Mouse (Mus musculus) forebrain, embryonic 16.5 days (tissue): ENCODE measurements at regions not wholly inside any gene's neighbourhood (a gene's known extent, or its start where the extent isn't known, plus 50 kb on each side); places are given as distances from the start of the nearest gene placed in this dataset.

Source experiments
- ATAC-seq: fragments of 200-750 bp; cut with Nextera tagmentation; 2 replicates; pipeline ENCODE4 v1.8.0; 2017; ENCODE audit warnings: mild to moderate bottlenecking, moderate library complexity
- H3K27ac ChIP-seq: fragments of 300-500 bp; sonication (generic); 2 replicates; pipeline ENCODE4 v1.5.1; 2014; ENCODE audit warnings: low read length, control low read depth
- H3K27me3 ChIP-seq: fragments of 300-500 bp; sonication (generic); replicated peaks from 2 replicates; pipeline ENCODE4 v1.6.1; 2014; ENCODE audit warnings: low read length; ENCODE audit not compliant: control insufficient read depth, insufficient read depth
- H3K36me3 ChIP-seq: fragments of 300-500 bp; sonication (generic); 2 replicates; pipeline ENCODE4 v1.6.1; 2014; ENCODE audit not compliant: control insufficient read depth, insufficient read depth
- H3K4me1 ChIP-seq: fragments of 300-500 bp; sonication (generic); replicated peaks from 2 replicates; pipeline ENCODE4 v1.6.1; 2014; ENCODE audit warnings: low read length; ENCODE audit not compliant: control insufficient read depth, insufficient read depth
- H3K4me2 ChIP-seq: fragments of 300-500 bp; sonication (generic); 2 replicates; pipeline ENCODE4 v1.6.1; 2014; ENCODE audit warnings: mild to moderate bottlenecking, low read length, control low read depth
- H3K4me3 ChIP-seq: fragments of 300-500 bp; sonication (generic); replicated peaks from 2 replicates; pipeline ENCODE4 v1.5.1; 2014; ENCODE audit warnings: mild to moderate bottlenecking, low read length, control low read depth
- H3K9ac ChIP-seq: fragments of 300-500 bp; sonication (generic); replicated peaks from 2 replicates; pipeline ENCODE4 v1.6.1; 2014; ENCODE audit warnings: low read depth, low read length, control low read depth
- H3K9me3 ChIP-seq: fragments of 300-500 bp; sonication (generic); 2 replicates; pipeline ENCODE4 v1.6.1; 2016; ENCODE audit warnings: low read length; ENCODE audit not compliant: control insufficient read depth
- WGBS: fragments of 180-500 bp; shearing (Covaris S2); extraction: QIAGEN DNeasy Blood & Tissue Kit; methylation state at CpG from one replicate; pipeline ENCODE4 v1.1.7; 2014; 5-methylcytosine and 5-hydroxymethylcytosine counted together

DNA sequence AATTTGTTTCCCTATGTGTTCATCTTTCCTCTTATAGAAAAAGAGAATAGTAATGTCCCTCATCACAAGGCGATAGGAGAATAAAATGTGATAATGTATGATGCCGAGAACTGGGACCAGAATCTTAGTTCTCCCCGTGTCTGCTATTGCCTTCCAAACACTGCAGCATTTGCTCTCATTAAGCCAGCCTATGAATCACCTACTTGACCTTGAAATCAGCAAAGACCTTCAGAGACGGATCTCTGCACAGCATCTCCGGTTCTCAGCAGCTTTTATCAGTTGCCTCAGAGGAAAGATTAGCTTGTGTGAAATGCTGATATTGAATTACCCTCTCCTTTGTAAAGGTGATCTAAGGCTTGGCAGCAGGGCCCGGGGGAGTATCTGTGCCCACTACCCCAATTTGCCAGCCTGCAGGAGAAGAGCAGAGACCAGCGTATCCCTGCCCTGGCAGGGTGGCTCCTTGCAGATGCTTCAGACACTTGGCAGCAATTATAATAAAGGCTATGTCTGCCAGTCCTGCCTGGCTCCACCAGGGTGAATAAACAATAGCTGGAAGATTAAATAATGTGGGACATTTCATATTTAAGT lies 104.0 kb upstream of the Fer start:
- Histone ChIP-seq H3K4me2 (no peak overlapping the region), H3K27ac (no peak overlapping the region), H3K4me3 (no peak overlapping the region), H3K27me3 (no peaks in the 10 kb centered on the region), H3K4me1 (no peaks in the 10 kb centered on the region; the same call in 1 of the 2 replicates), H3K36me3 (no peaks in the 10 kb centered on the region), H3K9me3 (no peaks in the 10 kb centered on the region), H3K9ac (no peak overlapping the region)
- 71% methylated on average over 7 of the region's 7 CpGs for WGBS
- no peak for ATAC-seq

DNA sequence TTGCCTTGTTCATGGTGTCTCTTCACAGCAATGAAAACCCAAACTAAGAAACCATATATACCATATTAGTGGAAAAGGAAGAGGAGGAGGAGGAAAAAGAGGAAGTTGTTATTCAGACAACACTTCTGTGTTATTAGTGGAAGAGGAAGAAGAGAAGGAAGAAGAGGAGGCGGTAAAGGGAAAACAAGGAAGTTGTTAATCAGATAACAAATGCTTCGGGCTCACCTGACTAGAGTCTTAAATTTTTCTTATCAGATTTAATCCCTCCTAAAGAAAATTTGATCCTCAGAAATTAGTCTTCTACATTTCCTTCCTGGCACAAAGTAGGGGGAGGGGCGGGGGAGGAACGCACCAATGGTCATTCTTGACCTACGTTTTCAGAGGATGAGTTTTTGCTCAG lies 101.8 kb upstream of the Fer start:
- no peak for ATAC-seq
- no peaks in the 10 kb centered on the region for H3K36me3 ChIP-seq
- 96% methylated on average over 5 of the region's 5 CpGs for WGBS

DNA sequence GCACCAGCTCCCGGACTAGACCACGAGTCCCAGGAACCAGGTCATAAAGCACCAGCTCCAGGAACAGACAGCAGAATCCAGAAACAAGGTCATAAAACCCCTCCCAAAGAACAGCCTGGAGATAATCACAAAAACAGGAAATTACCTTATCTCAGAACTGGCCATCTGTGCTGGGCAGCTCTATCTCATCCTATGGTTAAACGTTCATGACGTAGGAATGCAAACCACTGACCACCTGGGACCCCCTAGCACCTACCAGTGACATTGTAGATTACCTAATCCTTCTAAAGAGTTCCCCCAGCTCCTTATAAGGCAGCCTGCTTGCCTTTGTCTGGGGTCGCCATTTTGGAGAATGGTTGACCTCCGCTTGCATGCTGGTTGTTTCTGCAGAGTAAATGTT lies 91.8 kb upstream of the Fer start:
- Histone ChIP-seq H3K9ac (no peak overlapping the region), H3K4me3 (no peak overlapping the region), H3K4me1 (no peaks in the 10 kb centered on the region), H3K36me3 (no peaks in the 10 kb centered on the region), H3K27ac (no peak overlapping the region), H3K9me3 (no peaks in the 10 kb centered on the region; the same call in 1 of the 2 replicates), H3K4me2 (no peak overlapping the region), H3K27me3 (no peaks in the 10 kb centered on the region)
- 97% methylated on average over 6 of the region's 6 CpGs for WGBS
- no peak for ATAC-seq

More for the DNA sequence above, 101.8 kb upstream of the Fer start:
- no peaks in the 10 kb centered on the region; the same call in 1 of the 2 replicates for H3K4me1 ChIP-seq
- H3K4me2 ChIP-seq = no peak overlapping the region
- H3K27ac ChIP-seq = no peak overlapping the region
- no peak overlapping the region for H3K9ac ChIP-seq
- no peaks in the 10 kb centered on the region for H3K27me3 ChIP-seq
- no peak overlapping the region for H3K4me3 ChIP-seq
- H3K9me3 ChIP-seq = no peaks in the 10 kb centered on the region

DNA sequence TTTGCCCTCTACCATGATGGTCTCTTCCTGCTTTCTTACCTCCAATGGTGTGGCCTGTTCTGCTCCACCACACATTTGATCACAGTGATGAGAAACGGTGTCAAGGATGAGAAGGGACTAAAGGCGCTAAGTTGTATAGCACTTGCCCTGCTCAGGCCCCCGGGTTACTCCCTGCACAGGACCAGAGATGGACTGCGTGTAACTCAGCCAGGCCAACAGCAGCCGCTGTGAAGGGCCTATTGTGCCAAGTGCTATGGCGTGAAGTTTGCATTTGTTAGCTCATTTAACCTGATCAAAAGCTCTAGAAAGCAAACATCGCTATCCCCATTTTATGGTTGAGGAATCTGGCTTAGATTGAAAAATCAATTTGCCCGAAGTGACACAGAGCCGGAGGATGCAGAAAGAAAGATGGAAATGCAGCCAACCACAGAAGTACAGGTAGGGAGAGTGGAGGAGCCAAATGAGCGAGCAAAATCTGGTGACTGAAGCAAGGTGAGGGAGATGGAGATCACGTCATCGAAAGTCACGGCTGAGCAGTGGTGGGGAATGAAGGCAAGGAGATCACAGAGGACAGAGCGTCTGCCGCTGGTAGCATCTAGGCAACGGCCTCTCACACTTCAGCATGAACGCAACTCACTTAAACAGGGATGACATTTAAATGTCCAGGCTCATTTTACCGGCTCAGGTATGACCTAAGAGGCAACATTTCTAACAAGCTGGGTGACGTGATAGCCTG lies 78.3 kb upstream of the Fer start:
- H3K9me3 ChIP-seq = no peaks in the 10 kb centered on the region
- no peaks in the 10 kb centered on the region for H3K4me1 ChIP-seq
- no peak for ATAC-seq
- no peak overlapping the region for H3K4me2 ChIP-seq
- H3K27me3 ChIP-seq = no peaks in the 10 kb centered on the region
- 76% methylated on average over 19 of the region's 19 CpGs for WGBS
- no peak overlapping the region for H3K9ac ChIP-seq
- no peaks in the 10 kb centered on the region for H3K36me3 ChIP-seq
- no peak overlapping the region for H3K27ac ChIP-seq
- no peak overlapping the region for H3K4me3 ChIP-seq

DNA sequence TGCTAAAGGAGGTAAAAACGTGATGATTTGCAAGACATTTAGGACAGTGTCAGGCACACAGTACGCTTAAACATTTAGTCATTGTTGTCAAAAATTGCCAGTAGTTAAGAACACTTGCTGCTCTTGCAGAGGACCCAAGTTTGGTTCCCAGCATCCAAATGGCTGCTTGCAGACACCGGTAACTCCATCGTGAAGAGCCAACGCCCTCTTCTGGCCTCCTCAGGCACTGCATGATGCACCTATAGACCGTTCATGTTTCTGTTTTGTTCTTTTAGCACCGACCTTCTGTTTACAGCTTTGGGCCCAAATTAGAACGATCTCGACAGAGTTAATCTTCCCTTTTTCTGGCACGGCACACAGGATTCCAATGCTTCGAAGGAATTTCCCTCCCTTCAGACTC lies 76.4 kb upstream of the Fer start:
- ATAC-seq = no peak
- whole genome bisulfite sequencing = 82% methylated on average over 11 of the region's 11 CpGs
- Histone ChIP-seq H3K27ac (no peak overlapping the region), H3K4me1 (no peaks in the 10 kb centered on the region), H3K27me3 (no peaks in the 10 kb centered on the region), H3K9me3 (no peaks in the 10 kb centered on the region), H3K9ac (no peak overlapping the region), H3K4me3 (no peak overlapping the region), H3K36me3 (no peaks in the 10 kb centered on the region), H3K4me2 (no peak overlapping the region)

DNA sequence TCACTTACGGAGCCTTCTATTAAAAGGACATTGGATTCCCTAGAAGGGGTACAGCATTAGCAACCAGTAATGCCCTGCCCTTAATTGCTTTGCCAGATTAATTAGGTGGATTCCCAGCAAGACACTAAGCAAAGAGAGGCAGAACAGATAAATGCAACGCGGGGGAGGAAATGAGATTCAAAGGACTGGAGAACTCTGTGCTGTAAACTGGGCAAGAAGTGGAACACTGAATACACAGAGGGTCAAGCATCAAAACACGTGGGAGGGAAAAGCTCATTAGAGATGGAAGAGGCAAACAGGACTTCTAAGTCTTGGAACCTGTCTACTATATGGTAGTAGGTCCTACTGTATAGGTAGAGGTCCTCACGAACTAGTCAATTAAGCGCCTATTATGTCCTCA lies 68.5 kb upstream of the Fer start:
- no peaks in the 10 kb centered on the region for H3K36me3 ChIP-seq
- H3K4me3 ChIP-seq = no peak overlapping the region
- H3K27me3 ChIP-seq = no peaks in the 10 kb centered on the region
- H3K4me1 ChIP-seq = no peaks in the 10 kb centered on the region
- no peak overlapping the region for H3K4me2 ChIP-seq
- H3K27ac ChIP-seq = no peak overlapping the region
- no peak overlapping the region for H3K9ac ChIP-seq
- ATAC-seq = no peak
- H3K9me3 ChIP-seq = no peaks in the 10 kb centered on the region
- WGBS = 34% methylated on average over 6 of the region's 6 CpGs

DNA sequence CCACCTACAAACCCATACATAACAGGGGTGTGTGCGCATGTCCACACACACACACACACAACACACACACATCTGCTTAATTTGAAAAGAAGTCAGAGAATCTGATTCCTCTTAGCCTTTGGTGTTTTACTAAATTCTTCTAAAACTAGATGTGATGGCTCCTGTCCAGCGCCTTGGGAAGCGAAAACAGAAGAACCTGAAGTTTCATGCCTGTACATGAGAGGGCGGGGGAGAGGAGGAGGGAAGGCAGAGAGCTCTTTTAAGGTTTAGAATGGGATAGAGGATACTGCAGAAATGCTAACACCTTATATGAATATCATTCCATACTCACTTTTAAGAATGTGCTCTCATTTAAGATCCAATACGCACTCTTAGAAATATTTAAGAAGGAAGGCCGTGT lies 64.5 kb upstream of the Fer start:
- no peaks in the 10 kb centered on the region for H3K27me3 ChIP-seq
- no peak overlapping the region for H3K4me2 ChIP-seq
- H3K9me3 ChIP-seq = no peaks in the 10 kb centered on the region
- ATAC-seq = no peak
- no peak overlapping the region for H3K4me3 ChIP-seq
- H3K36me3 ChIP-seq = no peaks in the 10 kb centered on the region
- WGBS = 92% methylated on average over 6 of the region's 6 CpGs
- no peaks in the 10 kb centered on the region for H3K4me1 ChIP-seq
- no peak overlapping the region for H3K9ac ChIP-seq
- H3K27ac ChIP-seq = no peak overlapping the region

DNA sequence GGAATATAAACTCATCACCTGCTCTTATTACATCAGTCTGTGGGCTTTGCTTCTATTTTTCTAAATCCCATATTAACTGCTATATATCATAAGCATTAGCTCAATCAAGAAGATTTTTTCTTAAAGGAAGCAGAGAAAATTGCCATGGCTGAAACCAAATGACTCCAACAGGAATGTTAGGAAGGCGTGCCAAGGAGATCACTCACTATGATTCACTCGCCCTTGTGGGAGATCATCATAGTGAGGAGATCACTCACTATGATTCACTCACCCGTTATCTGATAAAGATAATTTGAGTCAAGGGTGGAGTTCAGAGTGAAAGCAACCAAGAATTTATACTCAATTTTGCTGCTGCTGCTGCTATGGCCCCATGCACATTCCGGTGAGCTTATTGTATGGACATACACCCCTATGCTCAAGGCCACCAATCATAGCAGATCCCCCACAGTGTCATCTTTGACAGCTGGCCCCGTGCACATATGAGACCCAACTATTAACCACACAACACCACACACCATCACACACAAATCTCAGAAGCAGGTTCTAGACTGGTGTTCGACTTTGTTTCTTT lies 63.8 kb upstream of the Fer start:
- H3K9me3 ChIP-seq = no peaks in the 10 kb centered on the region
- no peak overlapping the region for H3K27ac ChIP-seq
- no peaks in the 10 kb centered on the region for H3K36me3 ChIP-seq
- no peak overlapping the region for H3K4me2 ChIP-seq
- H3K4me1 ChIP-seq = no peaks in the 10 kb centered on the region
- 91% methylated on average over 6 of the region's 6 CpGs for WGBS
- H3K9ac ChIP-seq = no peak overlapping the region
- ATAC-seq = no peak
- H3K27me3 ChIP-seq = no peaks in the 10 kb centered on the region
- H3K4me3 ChIP-seq = no peak overlapping the region

DNA sequence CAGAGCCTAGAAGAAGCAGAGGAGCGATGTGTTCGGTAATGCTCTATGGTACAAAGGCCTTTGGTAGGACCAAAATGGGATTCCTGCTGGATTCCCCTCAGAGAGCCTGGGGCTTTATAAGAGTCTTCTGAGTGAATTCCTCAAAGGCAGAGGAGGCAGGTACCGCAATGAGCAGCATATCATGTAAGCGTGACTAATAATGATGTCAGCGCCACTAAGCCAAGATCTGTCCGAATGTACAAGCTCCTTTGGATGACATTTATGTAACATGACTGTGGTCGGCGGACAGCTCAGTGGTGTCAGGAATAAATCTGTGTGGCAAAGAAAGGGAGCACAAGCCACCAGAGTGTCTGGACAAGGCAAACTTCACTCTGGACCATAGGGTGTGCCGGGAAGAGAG lies 61.5 kb upstream of the Fer start:
- ATAC-seq = no peak
- no peaks in the 10 kb centered on the region for H3K27me3 ChIP-seq

More for the DNA sequence above, 61.5 kb upstream of the Fer start:
- Histone ChIP-seq H3K9ac (no peak overlapping the region), H3K36me3 (no peaks in the 10 kb centered on the region), H3K27ac (no peak overlapping the region), H3K4me3 (no peak overlapping the region), H3K9me3 (no peaks in the 10 kb centered on the region), H3K4me1 (0 out of 2 replicates have a peak, but pooled peaks cover 2% of the 10 kb centered on the region), H3K4me2 (no peak overlapping the region)
- WGBS = 96% methylated on average over 9 of the region's 9 CpGs
